Mouse (Mus musculus) cerebellum, adult 2 months (tissue): ENCODE measurements at regions not wholly inside any gene's neighbourhood (a gene's known extent, or its start where the extent isn't known, plus 50 kb on each side); places are given as distances from the start of the nearest gene placed in this dataset.

Experiments
- CTCF ChIP-seq: fragments of 200-500 bp; IDR thresholded peaks from 2 replicates; pipeline ENCODE4 v1.5.1; 2011; ENCODE audit warnings: low read depth, mild to moderate bottlenecking, control low read depth, low read length, moderate library complexity, borderline replicate concordance; ENCODE audit not compliant: insufficient read depth
- POLR2A ChIP-seq: fragments of 200-500 bp; IDR thresholded peaks from 2 replicates; pipeline ENCODE4 v1.6.1; 2011; ENCODE audit warnings: low read length, control low read depth, borderline replicate concordance; ENCODE audit not compliant: insufficient read depth

DNA sequence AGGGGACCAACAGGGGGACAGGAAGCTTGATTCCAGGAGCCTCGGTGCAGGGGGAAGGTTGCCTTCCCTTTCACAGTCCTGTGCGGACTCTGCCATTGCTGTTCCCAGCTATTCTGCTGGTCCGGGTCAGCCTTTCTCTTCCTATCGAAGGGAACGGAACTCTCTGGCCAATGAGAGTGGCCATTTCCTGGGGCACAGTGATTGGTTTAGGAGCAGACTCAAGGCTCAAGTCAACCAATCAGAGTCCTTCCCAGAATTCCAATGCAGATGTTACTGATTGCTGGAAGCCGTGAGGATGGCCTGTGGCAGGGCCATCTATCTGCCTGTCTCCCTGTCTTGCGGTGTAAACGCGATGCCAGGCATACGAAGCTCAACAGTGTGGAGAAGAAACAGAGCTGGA is 145.3 kb downstream of the Bmp7 start:
- no peak for TF ChIP-seq CTCF
- no peak for TF ChIP-seq POLR2A
